Mouse (Mus musculus): ENCODE results near the gene Hdac8.

GRCm38 (mm10) chrX:102311119-102311518 lies 194.0 kb downstream of the Hdac8 start:
- TF ChIP-seq CTCF (IDR thresholded peaks at IDR 0.05; ENCODE audit: extremely low read depth, insufficient read depth, low read length): no peak
- TF ChIP-seq POLR2A (IDR thresholded peaks at IDR 0.05; ENCODE audit: extremely low read depth, insufficient read depth, low read length): no peak

Measured in cortical plate, adult 2 months (tissue).